Mouse (Mus musculus) neural tube, embryonic 10.5 days (tissue): ENCODE measurements at regions not wholly inside any gene's neighbourhood (a gene's known extent, or its start where the extent isn't known, plus 50 kb on each side); places are given as distances from the start of the nearest gene placed in this dataset.
"Not testable (repeated sequence)": the region's sequence is repeated elsewhere in the genome, so short reads cannot be mapped to it uniquely, and the experiment has no call there.

Source experiments
- DNase-seq: peaks from one replicate; pipeline ENCODE4 v3.0.0-alpha.2; 2017; ENCODE audit warnings: low spot score; ENCODE audit errors: extremely low spot score

GRCm38 (mm10) chr6:50821401-50822235, 167.4 kb upstream of the Npvf start:
- no peak for DNase-seq

GRCm38 (mm10) chr6:50822236-50823151, 168.3 kb upstream of the Npvf start:
- no peak for DNase-seq

GRCm38 (mm10) chr6:50823220-50823910, 169.1 kb upstream of the Npvf start:
- DNase-seq = peak; percentile 60

GRCm38 (mm10) chr6:50824466-50824865, 170.2 kb upstream of the Npvf start:
- no peak for DNase-seq

- DNase-seq = no peak
These were observed 177.5 kb upstream of the Npvf start for GRCm38 (mm10) chr6:50831725-50832124.

- DNase-seq = no peak
These were observed 181.9 kb upstream of the Npvf start for GRCm38 (mm10) chr6:50835997-50836625.

- DNase-seq = no peak
These were observed 186.6 kb upstream of the Npvf start for GRCm38 (mm10) chr6:50840826-50841225.

GRCm38 (mm10) chr6:50845246-50845645, 191.0 kb upstream of the Npvf start:
- not testable (repeated sequence) for DNase-seq

GRCm38 (mm10) chr6:50846740-50847516, 192.7 kb upstream of the Npvf start:
- DNase-seq = no peak

- DNase-seq = no peak
These were observed 193.3 kb upstream of the Npvf start for GRCm38 (mm10) chr6:50847548-50847947.

- no peak for DNase-seq
These were observed 204.9 kb upstream of the Npvf start for GRCm38 (mm10) chr6:50859162-50859561.

- DNase-seq = no peak
These were observed 223.8 kb upstream of the Npvf start for GRCm38 (mm10) chr6:50877991-50878390.

- no peak for DNase-seq
These were observed 228.1 kb upstream of the Npvf start for GRCm38 (mm10) chr6:50882298-50882697.

GRCm38 (mm10) chr6:50882759-50883158, 228.5 kb upstream of the Npvf start:
- no peak for DNase-seq

- DNase-seq = no peak
These were observed 230.8 kb upstream of the Npvf start for GRCm38 (mm10) chr6:50885031-50885430.

GRCm38 (mm10) chr6:50885771-50886360, 231.6 kb upstream of the Npvf start:
- DNase-seq = no peak

GRCm38 (mm10) chr6:50890370-50891204, 236.3 kb upstream of the Npvf start:
- peak; percentile 71 for DNase-seq

- DNase-seq = no peak
These were observed 236.9 kb upstream of the Npvf start for GRCm38 (mm10) chr6:50891205-50891526.

- no peak for DNase-seq
These were observed 244.6 kb upstream of the Npvf start for GRCm38 (mm10) chr6:50898792-50899191.
